Mouse (Mus musculus) CH12.LX (cell line): ENCODE measurements around the gene Lpcat2.

Experiments used
- CTCF ChIP-seq, 2 experiments: IDR thresholded peaks in 1 of 2; conservative IDR thresholded peaks in 1 of 2; 2 replicates each; pipeline ENCODE4 v1.5.1; 2011 to 2012; ENCODE audit warnings: low read depth in 2 of 2, low read length in 2 of 2, improper control_type of control experiment in 1 of 2, inconsistent platforms in 1 of 2, mild to moderate bottlenecking in 1 of 2, moderate library complexity in 1 of 2
- EP300 ChIP-seq: IDR thresholded peaks from 2 replicates; pipeline ENCODE4 v1.6.1; 2011; ENCODE audit warnings: low read length, improper control_type of control experiment
- PAX5 ChIP-seq: IDR thresholded peaks from 2 replicates; pipeline ENCODE4 v1.6.1; 2012; ENCODE audit warnings: low read length, inconsistent platforms, mixed read lengths
- POLR2A ChIP-seq: IDR thresholded peaks from 2 replicates; pipeline ENCODE4 v1.6.1; 2011; ENCODE audit warnings: low read depth, mild to moderate bottlenecking, improper control_type of control experiment, low read length
- UBTF ChIP-seq: IDR thresholded peaks from 2 replicates; pipeline ENCODE4 v1.6.1; 2012; ENCODE audit warnings: low read depth, mild to moderate bottlenecking, inconsistent platforms, low read length, improper control_type of control experiment, moderate library complexity

DNA sequence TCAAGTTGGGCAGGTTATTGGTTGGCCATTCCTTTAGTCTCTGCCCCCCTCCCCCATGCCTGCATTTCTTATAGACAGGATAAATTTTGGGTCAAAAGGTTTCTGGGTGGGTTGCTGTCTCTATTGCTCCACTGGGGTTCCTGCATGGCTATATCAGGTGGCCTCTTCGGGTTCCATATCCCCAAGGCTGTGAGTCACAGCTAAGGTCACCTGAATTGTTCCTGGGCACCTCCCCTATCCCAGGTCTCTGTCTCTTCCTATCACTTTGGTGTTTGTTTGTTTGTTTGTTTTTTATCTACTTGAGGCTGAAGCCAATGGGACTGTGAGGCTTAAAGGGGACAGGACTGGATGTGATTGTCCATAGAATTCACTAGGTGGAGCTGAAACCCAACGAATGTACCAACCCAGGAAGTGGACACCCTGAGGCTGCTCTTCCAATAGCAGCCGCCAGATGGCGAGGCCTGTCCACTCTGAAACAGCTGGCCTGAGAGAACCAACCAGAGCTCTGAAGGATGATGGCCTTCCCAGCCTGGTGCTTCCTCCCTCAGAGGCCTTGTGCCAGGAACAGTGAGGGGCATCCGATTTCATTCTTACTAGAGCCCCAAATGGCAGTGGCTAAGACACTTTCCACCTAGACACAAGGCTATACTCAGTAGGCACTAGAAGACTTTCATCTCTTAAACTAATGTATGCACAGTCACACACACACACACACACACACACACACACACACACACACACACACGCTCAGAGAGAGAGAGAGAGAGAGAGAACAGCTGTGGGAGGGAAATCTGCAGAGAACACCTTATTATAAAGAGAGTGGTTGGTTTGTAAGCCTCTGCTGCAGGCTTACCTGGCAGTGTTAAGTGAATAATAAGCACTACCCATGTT lies 37.0 kb upstream of the Lpcat2 start:
- no peak for TF ChIP-seq POLR2A
- 0 out of 4 replicates have a peak, but pooled peaks of 1 of the 2 experiments have one; percentile 27 for TF ChIP-seq CTCF (conservative IDR thresholded peaks at IDR 0.05 in 1 of 2, IDR thresholded peaks at IDR 0.05 in 1 of 2; ENCODE audit: low read depth in 2 of 2, low read length in 2 of 2)
- no peak for TF ChIP-seq PAX5
- TF ChIP-seq UBTF = no peak
- no peak for TF ChIP-seq EP300
